13 mouse cellular contexts compared by ENCODE assay signal in the genomic region with DNA sequence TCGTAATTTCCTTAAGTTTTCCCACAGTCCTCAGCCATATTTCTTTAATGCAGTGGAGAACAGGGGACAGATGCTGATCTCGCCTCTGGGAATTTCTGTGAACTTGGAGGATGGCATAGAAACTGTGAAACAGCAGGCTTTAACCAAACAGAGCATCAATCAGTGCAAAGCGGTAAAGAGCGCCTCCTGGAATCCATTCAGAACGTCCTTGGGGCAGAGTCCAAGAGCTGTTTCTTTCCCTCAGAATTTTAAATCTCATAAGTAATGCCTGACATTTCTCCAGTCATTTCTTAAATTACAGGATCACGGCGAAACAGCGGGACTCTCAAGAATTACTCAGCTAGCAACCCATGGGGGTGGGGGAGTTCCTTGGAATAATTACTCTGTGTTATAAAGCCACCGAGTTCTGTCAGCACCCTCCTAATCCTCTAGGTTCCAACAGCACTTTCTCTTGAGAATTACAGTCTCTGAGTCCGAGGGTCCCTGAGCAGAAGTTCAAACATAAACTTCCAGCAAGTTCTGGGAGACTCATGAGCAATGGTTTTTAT.
DNase-seq lines count a peak whose midpoint lies in the region; ATAC-seq and TF ChIP-seq lines count a peak whose summit lies in the region.
"Had no signal": no experiment of that assay in that cellular context is flagged by ENCODE, and none has a peak within 500 bp of the region (broad histone marks: within the 10 kb centered on the region; RNA-seq: fewer than 3 reads in every experiment).

No protein-coding gene starts in this region.

- intact Hi-C loops in heart, adult 2 months (cut with DNase I), result no loop called here

- DNase-seq in cerebellum, postnatal 10 days, result peak; percentile 28 to 29
- peak; percentile 23 for DNase-seq in kidney, postnatal 14 days
- DNase-seq in fibroblast of lung, adult 2 months (ENCODE audit: low read depth), result peak; percentile 24
- no peak for DNase-seq in heart, adult 2 months
- no peak for DNase-seq in urinary bladder, postnatal 25 days (ENCODE audit: low spot score)
- DNase-seq: B cell, adult 2 months; heart, adult 18-20 months; layer of hippocampus, postnatal 36 days; lung, adult 18-20 months had no signal

- no peak overlapping the region for H3K27ac ChIP-seq in kidney, embryonic 14.5 days (ENCODE audit: low read depth, low read length)
- H3K27ac ChIP-seq in stomach, embryonic 14.5 days (ENCODE audit: low read length), result peak overlapping the region; percentile 27; the same call in 1 of the 2 replicates
- H3K27ac ChIP-seq in heart, adult 2 months, result no peak overlapping the region

- WGBS in kidney, embryonic 14.5 days, result 31% methylated on average over 10 of the region's 10 CpGs
- WGBS in stomach, embryonic 14.5 days, result 22% methylated on average over 10 of the region's 10 CpGs
- WGBS in heart, adult 2 months, result 63% methylated on average over 10 of the region's 10 CpGs

- H3K36me3 ChIP-seq in kidney, embryonic 14.5 days (ENCODE audit: control insufficient read depth, insufficient read depth, low read length), result no peaks in the 10 kb centered on the region
- no peaks in the 10 kb centered on the region for H3K36me3 ChIP-seq in stomach, embryonic 14.5 days (ENCODE audit: control insufficient read depth, insufficient read depth, low read length)
- no peaks in the 10 kb centered on the region for H3K36me3 ChIP-seq in heart, adult 2 months (ENCODE audit: control insufficient read depth, insufficient read depth, low read length)

- no peak overlapping the region for H3K9ac ChIP-seq in kidney, embryonic 14.5 days (ENCODE audit: low read depth, low read length)
- H3K9ac ChIP-seq in stomach, embryonic 14.5 days (replicated peaks; ENCODE audit: low read depth, low read length), result no peak overlapping the region
- H3K9ac ChIP-seq in heart, adult 2 months (ENCODE audit: low read depth, low read length), result no peak overlapping the region

- no peak for TF ChIP-seq POLR2A in heart, adult 2 months (IDR thresholded peaks at IDR 0.05; ENCODE audit: insufficient read depth, low read depth, low read length)

- no peak for TF ChIP-seq EP300 in heart, adult 2 months (IDR thresholded peaks at IDR 0.05; ENCODE audit: insufficient read depth, low read depth, low read length)

- H3K4me2 ChIP-seq in kidney, embryonic 14.5 days (replicated peaks; ENCODE audit: low read depth, low read length), result no peak overlapping the region
- H3K4me2 ChIP-seq in stomach, embryonic 14.5 days (replicated peaks; ENCODE audit: low read depth, low read length), result no peak overlapping the region

- TF ChIP-seq CTCF in heart, adult 2 months (IDR thresholded peaks at IDR 0.05), result no peak

- H3K4me3 ChIP-seq in kidney, embryonic 14.5 days (ENCODE audit: low read length), result no peak overlapping the region
- H3K4me3 ChIP-seq in stomach, embryonic 14.5 days (ENCODE audit: low read depth, low read length), result no peak overlapping the region
- no peak overlapping the region for H3K4me3 ChIP-seq in heart, adult 2 months

- peaks cover 11% of the 10 kb centered on the region for H3K4me1 ChIP-seq in kidney, embryonic 14.5 days (ENCODE audit: control insufficient read depth, insufficient read depth, low read length)
- H3K4me1 ChIP-seq in stomach, embryonic 14.5 days (ENCODE audit: control insufficient read depth, insufficient read depth, low read length), result peaks cover 17% of the 10 kb centered on the region; the same call in 1 of the 2 replicates
- H3K4me1 ChIP-seq in heart, adult 2 months (ENCODE audit: control insufficient read depth, insufficient read depth, low read length), result no peaks in the 10 kb centered on the region

- 0 out of 2 replicates have a peak, but pooled peaks cover 3% of the 10 kb centered on the region for H3K9me3 ChIP-seq in kidney, embryonic 14.5 days (ENCODE audit: control insufficient read depth, low read length)
- no peaks in the 10 kb centered on the region for H3K9me3 ChIP-seq in stomach, embryonic 14.5 days (ENCODE audit: control insufficient read depth, low read depth, low read length)

- H3K27me3 ChIP-seq in kidney, embryonic 14.5 days (ENCODE audit: control insufficient read depth, insufficient read depth, low read length), result no peaks in the 10 kb centered on the region
- no peaks in the 10 kb centered on the region for H3K27me3 ChIP-seq in stomach, embryonic 14.5 days (ENCODE audit: control insufficient read depth, insufficient read depth, low read length)
- H3K27me3 ChIP-seq in heart, adult 2 months (ENCODE audit: control insufficient read depth, insufficient read depth, low read length), result no peaks in the 10 kb centered on the region

- ATAC-seq in cerebellum, adult (ENCODE audit: insufficient number of reproducible peaks, low FRiP score, low TSS enrichment), result no peak
- no peak for ATAC-seq in kidney, embryonic 14.5 days (ENCODE audit: low FRiP score, low TSS enrichment)
- no peak for ATAC-seq in stomach, embryonic 14.5 days (ENCODE audit: insufficient number of reproducible peaks, insufficient read depth, low FRiP score, low read depth)
- ATAC-seq: inflammation-experienced regulatory T-cells, adult 6 months had no signal

- no peaks in the 10 kb centered on the region for H3K79me2 ChIP-seq in heart, adult 2 months (replicated peaks; ENCODE audit: control insufficient read depth, insufficient read depth, low read length)

Comparison
In these comparisons a context has a peak if more than half of its experiments do, and no peak if none do; other contexts are left out.
1. DNase-seq: peak in cerebellum, postnatal 10 days (2 of 2), kidney, postnatal 14 days (single experiment) and fibroblast of lung, adult 2 months (single experiment); none in heart, adult 2 months (0 of 2) and urinary bladder, postnatal 25 days (single experiment).